In genomic region chr1:92907632-92908360, GRCm38 (mm10) we compare ENCODE assay signal across 8 mouse cellular contexts. TPM values are rescaled to one million over a fixed set of nuclear protein-coding genes. Genes with fewer than 3 reads are reported as not detected.
DNase-seq lines count a peak whose midpoint lies in the region; ATAC-seq lines count a peak whose summit lies in the region.

No protein-coding gene starts in this region.

- DNase-seq in heart, adult 9 months (ENCODE audit: low spot score in 2 of 2), result no peak
- DNase-seq in brain, adult 2 months (ENCODE audit: low read depth, low spot score), result peak; percentile 27
- DNase-seq in midbrain, embryonic 11.5 days (ENCODE audit: low spot score, missing footprints), result no peak
- DNase-seq in layer of hippocampus, postnatal 36 days, result no peak
- no peak for DNase-seq in urinary bladder, adult 18-20 months (ENCODE audit: low spot score in 2 of 2)
- no peak for DNase-seq in left cerebral cortex, adult 11 months (ENCODE audit: low spot score)

- H3K27me3 ChIP-seq in heart, embryonic 15.5 days, result no peaks in the 10 kb centered on the region
- peaks cover 5% of the 10 kb centered on the region; the same call in 1 of the 2 replicates for H3K27me3 ChIP-seq in hindbrain, embryonic 12.5 days
- peaks cover 7% of the 10 kb centered on the region for H3K27me3 ChIP-seq in midbrain, embryonic 11.5 days (ENCODE audit: control insufficient read depth, insufficient read depth, low read length)

- H3K9me3 ChIP-seq in heart, embryonic 15.5 days (replicated peaks), result no peaks in the 10 kb centered on the region
- H3K9me3 ChIP-seq in hindbrain, embryonic 12.5 days (replicated peaks), result no peaks in the 10 kb centered on the region
- H3K9me3 ChIP-seq in midbrain, embryonic 11.5 days (ENCODE audit: control insufficient read depth, low read length), result no peaks in the 10 kb centered on the region

- WGBS in heart, embryonic 15.5 days, result 38% methylated on average over 20 of the region's 20 CpGs
- 46% methylated on average over 20 of the region's 20 CpGs for WGBS in hindbrain, embryonic 12.5 days
- 47% methylated on average over 20 of the region's 20 CpGs for WGBS in midbrain, embryonic 11.5 days

- peak overlapping the region; percentile 72 for H3K9ac ChIP-seq in heart, embryonic 15.5 days
- peak overlapping the region; percentile 78 for H3K9ac ChIP-seq in hindbrain, embryonic 12.5 days
- H3K9ac ChIP-seq in midbrain, embryonic 11.5 days (ENCODE audit: low read length), result peak overlapping the region; percentile 71

- H3K36me3 ChIP-seq in heart, embryonic 15.5 days, result no peaks in the 10 kb centered on the region
- no peaks in the 10 kb centered on the region for H3K36me3 ChIP-seq in hindbrain, embryonic 12.5 days
- H3K36me3 ChIP-seq in midbrain, embryonic 11.5 days (ENCODE audit: control insufficient read depth, insufficient read depth, low read length), result no peaks in the 10 kb centered on the region

- peak overlapping the region; percentile 94 for H3K27ac ChIP-seq in heart, embryonic 15.5 days
- peak overlapping the region; percentile 88 for H3K27ac ChIP-seq in hindbrain, embryonic 12.5 days
- no peak overlapping the region for H3K27ac ChIP-seq in midbrain, embryonic 11.5 days (ENCODE audit: low read depth, low read length)

- peaks cover 47% of the 10 kb centered on the region for H3K4me1 ChIP-seq in heart, embryonic 15.5 days (replicated peaks)
- H3K4me1 ChIP-seq in hindbrain, embryonic 12.5 days, result peaks cover 40% of the 10 kb centered on the region
- H3K4me1 ChIP-seq in midbrain, embryonic 11.5 days (ENCODE audit: control insufficient read depth, insufficient read depth, low read length), result peaks cover 29% of the 10 kb centered on the region

- H3K4me3 ChIP-seq in heart, embryonic 15.5 days, result peak overlapping the region; percentile 79
- H3K4me3 ChIP-seq in hindbrain, embryonic 12.5 days, result peak overlapping the region; percentile 85
- peak overlapping the region; percentile 78 for H3K4me3 ChIP-seq in midbrain, embryonic 11.5 days (ENCODE audit: low read depth, low read length)

- peak overlapping the region; percentile 90 for H3K4me2 ChIP-seq in heart, embryonic 15.5 days
- peak overlapping the region; percentile 85 for H3K4me2 ChIP-seq in hindbrain, embryonic 12.5 days (replicated peaks)
- peak overlapping the region; percentile 78 for H3K4me2 ChIP-seq in midbrain, embryonic 11.5 days

- no peak for ATAC-seq in heart, embryonic 15.5 days (replicated peaks; ENCODE audit: insufficient number of reproducible peaks, insufficient read depth, low FRiP score, low read depth)
- no peak for ATAC-seq in hindbrain, embryonic 12.5 days (ENCODE audit: low FRiP score)
- no peak for ATAC-seq in midbrain, embryonic 11.5 days (ENCODE audit: low FRiP score)

RNA-seq across cellular contexts. Expression of gene Dusp28, which starts 1.0 kb away (rescaled TPM):
- 14.1 and 15.0 TPM in 2 replicates for polyA plus RNA-seq in heart, embryonic 15.5 days (2015; fragmentation: Nextera tagmentation; extraction: Ambion mirVana)
- 11.9 and 12.9 TPM in 2 replicates for polyA plus RNA-seq in hindbrain, embryonic 12.5 days (2016; fragmentation: Nextera tagmentation; extraction: Ambion mirVana)
- 9.2 and 11.3 TPM in 2 replicates for polyA plus RNA-seq in midbrain, embryonic 11.5 days (2014; fragmentation: Nextera tagmentation; extraction: Ambion mirVana)
- 10 to 100 TPM; 11.4 to 12.3 TPM for total RNA-seq in layer of hippocampus, postnatal 36 days (2021)

RNA-seq across cellular contexts. Expression of gene Rnpepl1, which starts 2.8 kb away (rescaled TPM):
- polyA plus RNA-seq in heart, embryonic 15.5 days (2015; fragmentation: Nextera tagmentation; extraction: Ambion mirVana), result 33.5 and 49.5 TPM in 2 replicates
- 31.6 and 34.7 TPM in 2 replicates for polyA plus RNA-seq in hindbrain, embryonic 12.5 days (2016; fragmentation: Nextera tagmentation; extraction: Ambion mirVana)
- 13.3 TPM in 2 replicates for polyA plus RNA-seq in midbrain, embryonic 11.5 days (2014; fragmentation: Nextera tagmentation; extraction: Ambion mirVana)
- total RNA-seq in layer of hippocampus, postnatal 36 days (2021), result 10 to 100 TPM; 37.2 to 44.5 TPM

RNA-seq across cellular contexts. Expression of gene Ankmy1, which starts 5.1 kb away (rescaled TPM):
- polyA plus RNA-seq in heart, embryonic 15.5 days (2015; fragmentation: Nextera tagmentation; extraction: Ambion mirVana), result 0.10 and 0.77 TPM in 2 replicates
- polyA plus RNA-seq in hindbrain, embryonic 12.5 days (2016; fragmentation: Nextera tagmentation; extraction: Ambion mirVana), result 0.52 and 0.67 TPM in 2 replicates
- 0.61 and 0.68 TPM in 2 replicates for polyA plus RNA-seq in midbrain, embryonic 11.5 days (2014; fragmentation: Nextera tagmentation; extraction: Ambion mirVana)
- under 1 TPM in 1 of 2 experiments, not detected in 1; 0.15 TPM for total RNA-seq in layer of hippocampus, postnatal 36 days (2021)

RNA-seq across cellular contexts. Expression of gene Capn10, which starts 26.4 kb away (rescaled TPM):
- polyA plus RNA-seq in heart, embryonic 15.5 days (2015; fragmentation: Nextera tagmentation; extraction: Ambion mirVana), result 21.7 and 23.6 TPM in 2 replicates
- 54.7 and 56.3 TPM in 2 replicates for polyA plus RNA-seq in hindbrain, embryonic 12.5 days (2016; fragmentation: Nextera tagmentation; extraction: Ambion mirVana)
- 34.5 and 40.4 TPM in 2 replicates for polyA plus RNA-seq in midbrain, embryonic 11.5 days (2014; fragmentation: Nextera tagmentation; extraction: Ambion mirVana)
- 10 to 100 TPM; 42.2 to 45.8 TPM for total RNA-seq in layer of hippocampus, postnatal 36 days (2021)

RNA-seq across cellular contexts. Expression of gene Gpr35, which starts 42.9 kb away (rescaled TPM):
- 0.43 and 0.94 TPM in 2 replicates for polyA plus RNA-seq in heart, embryonic 15.5 days (2015; fragmentation: Nextera tagmentation; extraction: Ambion mirVana)
- polyA plus RNA-seq in hindbrain, embryonic 12.5 days (2016; fragmentation: Nextera tagmentation; extraction: Ambion mirVana), result 0.10 and 0.41 TPM in 2 replicates
- 0.32 TPM in 1 of 2 replicates, not detected in the other for polyA plus RNA-seq in midbrain, embryonic 11.5 days (2014; fragmentation: Nextera tagmentation; extraction: Ambion mirVana)
- under 1 TPM; 0.25 to 0.51 TPM for total RNA-seq in layer of hippocampus, postnatal 36 days (2021)
